Mouse (Mus musculus): ENCODE results near the gene Add3. TPM values are rescaled to one million over a fixed set of nuclear protein-coding genes. Genes with fewer than 3 reads are reported as not detected.

The Add3 gene
- polyA plus RNA-seq, 1 experiment from 2014 or later: 106 TPM

GRCm38 (mm10) chr19:53154156-53154555, 13.9 kb downstream of the Add3 start:
- Histone ChIP-seq H3K27ac (no peak overlapping the region), H3K9me3 (no peaks in the 10 kb centered on the region), H3K36me3 (no peaks in the 10 kb centered on the region), H3K9ac (no peak overlapping the region), H3K4me3 (no peak overlapping the region), H3K4me2 (no peak overlapping the region), H3K4me1 (peaks cover 23% of the 10 kb centered on the region), H3K27me3 (no peaks in the 10 kb centered on the region)
- no peak for ATAC-seq (ENCODE audit: borderline replicate concordance, extremely low read depth, low FRiP score, low TSS enrichment)
- 71% methylated on average over 3 of the region's 3 CpGs for WGBS

- ATAC-seq (ENCODE audit: borderline replicate concordance, extremely low read depth, low FRiP score, low TSS enrichment): no peak
- Histone ChIP-seq H3K4me2 (no peak overlapping the region), H3K4me3 (no peak overlapping the region), H3K4me1 (peaks cover 26% of the 10 kb centered on the region), H3K9ac (no peak overlapping the region), H3K27me3 (no peaks in the 10 kb centered on the region), H3K27ac (no peak overlapping the region), H3K9me3 (no peaks in the 10 kb centered on the region), H3K36me3 (no peaks in the 10 kb centered on the region)
- 73% methylated on average over 3 of the region's 3 CpGs for WGBS
Measured at GRCm38 (mm10) chr19:53156361-53156760, 16.1 kb downstream of the Add3 start.

- H3K9ac ChIP-seq: no peak overlapping the region
- H3K4me1 ChIP-seq: peaks cover 22% of the 10 kb centered on the region
Measured at GRCm38 (mm10) chr19:53157176-53157575, 16.9 kb downstream of the Add3 start.

GRCm38 (mm10) chr19:53159351-53159750, 19.1 kb downstream of the Add3 start:
- no peak for ATAC-seq (ENCODE audit: borderline replicate concordance, extremely low read depth, low FRiP score, low TSS enrichment)

More at GRCm38 (mm10) chr19:53157176-53157575, 16.9 kb downstream of the Add3 start:
- no peak overlapping the region for H3K4me2 ChIP-seq
- no peaks in the 10 kb centered on the region for H3K9me3 ChIP-seq
- 77% methylated on average over 5 of the region's 5 CpGs for WGBS
- ATAC-seq (ENCODE audit: borderline replicate concordance, extremely low read depth, low FRiP score, low TSS enrichment): no peak
- H3K36me3 ChIP-seq: no peaks in the 10 kb centered on the region
- no peaks in the 10 kb centered on the region for H3K27me3 ChIP-seq
- no peak overlapping the region for H3K27ac ChIP-seq
- H3K4me3 ChIP-seq: no peak overlapping the region

GRCm38 (mm10) chr19:53162927-53163326, 22.7 kb downstream of the Add3 start:
- H3K9me3 ChIP-seq: no peaks in the 10 kb centered on the region
- H3K36me3 ChIP-seq: no peaks in the 10 kb centered on the region
- no peak overlapping the region for H3K27ac ChIP-seq
- H3K27me3 ChIP-seq: no peaks in the 10 kb centered on the region
- H3K4me3 ChIP-seq: no peak overlapping the region
- no peak for ATAC-seq (ENCODE audit: borderline replicate concordance, extremely low read depth, low FRiP score, low TSS enrichment)
- 77% methylated on average over 6 of the region's 6 CpGs for WGBS
- H3K4me2 ChIP-seq: no peak overlapping the region
- H3K9ac ChIP-seq: no peak overlapping the region
- peaks cover 20% of the 10 kb centered on the region for H3K4me1 ChIP-seq

More at GRCm38 (mm10) chr19:53159351-53159750, 19.1 kb downstream of the Add3 start:
- Histone ChIP-seq H3K4me3 (no peak overlapping the region), H3K4me1 (peaks cover 7% of the 10 kb centered on the region; the same call in 1 of the 2 replicates), H3K9ac (no peak overlapping the region), H3K4me2 (no peak overlapping the region), H3K27ac (no peak overlapping the region), H3K27me3 (no peaks in the 10 kb centered on the region), H3K36me3 (no peaks in the 10 kb centered on the region), H3K9me3 (no peaks in the 10 kb centered on the region)
- WGBS: 62% methylated on average over 7 of the region's 7 CpGs

- no peaks in the 10 kb centered on the region for H3K36me3 ChIP-seq
- H3K4me3 ChIP-seq: no peak overlapping the region
- no peaks in the 10 kb centered on the region for H3K27me3 ChIP-seq
- H3K9me3 ChIP-seq: no peaks in the 10 kb centered on the region
- no peak overlapping the region for H3K9ac ChIP-seq
- no peak overlapping the region for H3K4me2 ChIP-seq
- no peak for ATAC-seq (ENCODE audit: borderline replicate concordance, extremely low read depth, low FRiP score, low TSS enrichment)
- no peak overlapping the region for H3K27ac ChIP-seq
- 71% methylated on average over 7 of the region's 7 CpGs for WGBS
- peaks cover 27% of the 10 kb centered on the region for H3K4me1 ChIP-seq
Measured at GRCm38 (mm10) chr19:53164645-53165044, 24.4 kb downstream of the Add3 start.

GRCm38 (mm10) chr19:53165305-53166240, 25.3 kb downstream of the Add3 start:
- ATAC-seq (ENCODE audit: borderline replicate concordance, extremely low read depth, low FRiP score, low TSS enrichment): no peak
- Histone ChIP-seq H3K4me1 (peaks cover 31% of the 10 kb centered on the region), H3K9me3 (no peaks in the 10 kb centered on the region), H3K4me3 (no peak overlapping the region), H3K4me2 (no peak overlapping the region), H3K36me3 (no peaks in the 10 kb centered on the region), H3K9ac (no peak overlapping the region), H3K27ac (no peak overlapping the region), H3K27me3 (no peaks in the 10 kb centered on the region)
- 38% methylated on average over 4 of the region's 4 CpGs for WGBS

GRCm38 (mm10) chr19:53166367-53166766, 26.1 kb downstream of the Add3 start:
- Histone ChIP-seq H3K9me3 (no peaks in the 10 kb centered on the region), H3K36me3 (no peaks in the 10 kb centered on the region), H3K27me3 (no peaks in the 10 kb centered on the region), H3K4me1 (peaks cover 39% of the 10 kb centered on the region), H3K4me2 (no peak overlapping the region), H3K9ac (no peak overlapping the region), H3K4me3 (no peak overlapping the region), H3K27ac (no peak overlapping the region)
- no peak for ATAC-seq (ENCODE audit: borderline replicate concordance, extremely low read depth, low FRiP score, low TSS enrichment)
- 81% methylated on average over 10 of the region's 10 CpGs for WGBS

- Histone ChIP-seq H3K9ac (no peak overlapping the region), H3K4me3 (no peak overlapping the region), H3K9me3 (no peaks in the 10 kb centered on the region), H3K36me3 (no peaks in the 10 kb centered on the region), H3K27ac (no peak overlapping the region), H3K27me3 (no peaks in the 10 kb centered on the region), H3K4me2 (no peak overlapping the region), H3K4me1 (peaks cover 47% of the 10 kb centered on the region)
- no peak for ATAC-seq (ENCODE audit: borderline replicate concordance, extremely low read depth, low FRiP score, low TSS enrichment)
- 62% methylated on average over 5 of the region's 5 CpGs for WGBS
Measured at GRCm38 (mm10) chr19:53168576-53168975, 28.3 kb downstream of the Add3 start.

GRCm38 (mm10) chr19:53170651-53171050, 30.4 kb downstream of the Add3 start:
- H3K4me2 ChIP-seq: no peak overlapping the region
- H3K9ac ChIP-seq: no peak overlapping the region
- no peak overlapping the region for H3K4me3 ChIP-seq
- H3K9me3 ChIP-seq: no peaks in the 10 kb centered on the region
- H3K27me3 ChIP-seq: no peaks in the 10 kb centered on the region
- peaks cover 37% of the 10 kb centered on the region for H3K4me1 ChIP-seq
- H3K36me3 ChIP-seq: no peaks in the 10 kb centered on the region
- ATAC-seq (ENCODE audit: borderline replicate concordance, extremely low read depth, low FRiP score, low TSS enrichment): no peak
- no peak overlapping the region for H3K27ac ChIP-seq
- WGBS: 56% methylated on average over 5 of the region's 5 CpGs

- whole genome bisulfite sequencing: 82% methylated on average over 2 of the region's 2 CpGs
- H3K9me3 ChIP-seq: no peaks in the 10 kb centered on the region
- H3K27me3 ChIP-seq: no peaks in the 10 kb centered on the region
- no peak overlapping the region for H3K9ac ChIP-seq
- no peaks in the 10 kb centered on the region for H3K36me3 ChIP-seq
- H3K4me3 ChIP-seq: no peak overlapping the region
- no peak overlapping the region for H3K27ac ChIP-seq
- ATAC-seq (ENCODE audit: borderline replicate concordance, extremely low read depth, low FRiP score, low TSS enrichment): no peak
- H3K4me2 ChIP-seq: no peak overlapping the region
- H3K4me1 ChIP-seq: peaks cover 34% of the 10 kb centered on the region
Measured at GRCm38 (mm10) chr19:53174034-53174433, 33.8 kb downstream of the Add3 start.

GRCm38 (mm10) chr19:53175550-53175949, 35.3 kb downstream of the Add3 start:
- WGBS: 72% methylated on average over 5 of the region's 5 CpGs
- no peak overlapping the region for H3K4me3 ChIP-seq
- no peak overlapping the region for H3K27ac ChIP-seq
- no peak for ATAC-seq (ENCODE audit: borderline replicate concordance, extremely low read depth, low FRiP score, low TSS enrichment)
- H3K9me3 ChIP-seq: no peaks in the 10 kb centered on the region
- H3K36me3 ChIP-seq: no peaks in the 10 kb centered on the region
- H3K4me2 ChIP-seq: no peak overlapping the region
- peaks cover 32% of the 10 kb centered on the region for H3K4me1 ChIP-seq
- H3K9ac ChIP-seq: no peak overlapping the region
- no peaks in the 10 kb centered on the region for H3K27me3 ChIP-seq

Data from lung, embryonic 15.5 days (tissue).